Mouse (Mus musculus): ENCODE data around the gene Gstcd. TPM values are rescaled to one million over a fixed set of nuclear protein-coding genes. Genes with fewer than 3 reads are reported as not detected.

Gene Gstcd
- polyA plus RNA-seq, 1 experiment from 2014 or later: 5.2 TPM

Other genes starting within 250 kb of the Gstcd start
- gene Npnt, start 141.7 kb downstream of the Gstcd start, polyA plus RNA-seq (2015; fragmentation: Nextera tagmentation; extraction: Ambion mirVana): 16.5 and 17.5 TPM in 2 replicates
- gene Ints12, start 193 bp downstream of the Gstcd start, polyA plus RNA-seq (2015; fragmentation: Nextera tagmentation; extraction: Ambion mirVana): 25.5 and 26.2 TPM in 2 replicates
- 0.05 TPM in 1 of 2 replicates, not detected in the other for gene Arhgef38, start 142.9 kb upstream of the Gstcd start, polyA plus RNA-seq (2015; fragmentation: Nextera tagmentation; extraction: Ambion mirVana)
- 78.8 and 86.0 TPM in 2 replicates for gene Ppa2, start 218.1 kb upstream of the Gstcd start, polyA plus RNA-seq (2015; fragmentation: Nextera tagmentation; extraction: Ambion mirVana)

All from midbrain, embryonic 13.5 days (tissue).